Mouse (Mus musculus): ENCODE results near the gene Rab31.

- TF ChIP-seq POLR2A (IDR thresholded peaks at IDR 0.05; ENCODE audit: insufficient read length, low read depth) (no peak), E2F4 (IDR thresholded peaks at IDR 0.05; ENCODE audit: insufficient read depth) (no peak), POLR2AphosphoS2 (IDR thresholded peaks at IDR 0.05; ENCODE audit: insufficient read length, low read depth) (no peak), MAX (IDR thresholded peaks at IDR 0.05; ENCODE audit: low read depth) (no peak), USF1 (IDR thresholded peaks at IDR 0.05; ENCODE audit: low read depth) (no peak), TCF12 (IDR thresholded peaks at IDR 0.05; ENCODE audit: insufficient read depth, poor library complexity, severe bottlenecking) (no peak)
Observed at GRCm38 (mm10) chr17:65794096-65794850, 21.7 kb upstream of the Rab31 start.

All from myocyte (in vitro differentiated cells).